Mouse (Mus musculus): ENCODE results near the gene Herpud1. TPM values are rescaled to one million over a fixed set of nuclear protein-coding genes. Genes with fewer than 3 reads are reported as not detected.

Gene Herpud1
- polyA plus RNA-seq, 1 experiment from 2014 or later = 107 TPM

- no peak for DNase-seq (ENCODE audit: low spot score)
- no peak for ATAC-seq (ENCODE audit: low read depth)
- peaks cover 10% of the 10 kb centered on the region for H3K4me1 ChIP-seq (ENCODE audit: control insufficient read depth, insufficient read depth, low read length)
- H3K9me3 ChIP-seq (ENCODE audit: control insufficient read depth, low read length) = no peaks in the 10 kb centered on the region
- no peak overlapping the region for H3K4me3 ChIP-seq (ENCODE audit: low read depth, low read length)
- H3K4me2 ChIP-seq (ENCODE audit: low read depth, low read length) = no peak overlapping the region
- peaks cover 60% of the 10 kb centered on the region for H3K36me3 ChIP-seq (ENCODE audit: control insufficient read depth, insufficient read depth, low read length)
- 94% methylated on average over 6 of the region's 6 CpGs for WGBS
- H3K27ac ChIP-seq (replicated peaks; ENCODE audit: low read depth, low read length) = no peak overlapping the region
- H3K27me3 ChIP-seq (replicated peaks; ENCODE audit: control insufficient read depth, insufficient read depth, low read length) = no peaks in the 10 kb centered on the region
- no peak overlapping the region for H3K9ac ChIP-seq (ENCODE audit: low read depth, low read length)
Observed at GRCm38 (mm10) chr8:94390429-94390828, 4.2 kb downstream of the Herpud1 start.

- WGBS = 97% methylated on average over 8 of the region's 8 CpGs
- H3K27me3 ChIP-seq (replicated peaks; ENCODE audit: control insufficient read depth, insufficient read depth, low read length) = no peaks in the 10 kb centered on the region
Observed at GRCm38 (mm10) chr8:94390910-94391309, 4.7 kb downstream of the Herpud1 start.

GRCm38 (mm10) chr8:94392147-94392546, 5.9 kb downstream of the Herpud1 start:
- no peak overlapping the region for H3K27ac ChIP-seq (replicated peaks; ENCODE audit: low read depth, low read length)
- H3K36me3 ChIP-seq (ENCODE audit: control insufficient read depth, insufficient read depth, low read length) = peaks cover 68% of the 10 kb centered on the region
- no peak overlapping the region for H3K4me3 ChIP-seq (ENCODE audit: low read depth, low read length)
- H3K27me3 ChIP-seq (replicated peaks; ENCODE audit: control insufficient read depth, insufficient read depth, low read length) = no peaks in the 10 kb centered on the region
- no peak overlapping the region for H3K9ac ChIP-seq (ENCODE audit: low read depth, low read length)
- DNase-seq (ENCODE audit: low spot score) = peak; percentile 36
- ATAC-seq (ENCODE audit: low read depth) = no peak
- 81% methylated on average over 12 of the region's 12 CpGs for WGBS
- no peak overlapping the region for H3K4me2 ChIP-seq (ENCODE audit: low read depth, low read length)
- peaks cover 6% of the 10 kb centered on the region; the same call in 1 of the 2 replicates for H3K4me1 ChIP-seq (ENCODE audit: control insufficient read depth, insufficient read depth, low read length)
- H3K9me3 ChIP-seq (ENCODE audit: control insufficient read depth, low read length) = no peaks in the 10 kb centered on the region

More at GRCm38 (mm10) chr8:94390910-94391309, 4.7 kb downstream of the Herpud1 start:
- DNase-seq (ENCODE audit: low spot score) (no peak), ATAC-seq (ENCODE audit: low read depth) (no peak)
- Histone ChIP-seq H3K4me2 (ENCODE audit: low read depth, low read length) (no peak overlapping the region), H3K27ac (replicated peaks; ENCODE audit: low read depth, low read length) (no peak overlapping the region), H3K9ac (ENCODE audit: low read depth, low read length) (no peak overlapping the region), H3K4me3 (ENCODE audit: low read depth, low read length) (no peak overlapping the region), H3K9me3 (ENCODE audit: control insufficient read depth, low read length) (no peaks in the 10 kb centered on the region), H3K36me3 (ENCODE audit: control insufficient read depth, insufficient read depth, low read length) (peaks cover 65% of the 10 kb centered on the region), H3K4me1 (ENCODE audit: control insufficient read depth, insufficient read depth, low read length) (peaks cover 6% of the 10 kb centered on the region; the same call in 1 of the 2 replicates)

- no peak overlapping the region for H3K4me3 ChIP-seq (ENCODE audit: low read depth, low read length)
- 77% methylated on average over 6 of the region's 6 CpGs for WGBS
- H3K4me2 ChIP-seq (ENCODE audit: low read depth, low read length) = no peak overlapping the region
- peaks cover 68% of the 10 kb centered on the region for H3K36me3 ChIP-seq (ENCODE audit: control insufficient read depth, insufficient read depth, low read length)
- H3K4me1 ChIP-seq (ENCODE audit: control insufficient read depth, insufficient read depth, low read length) = peaks cover 5% of the 10 kb centered on the region; the same call in 1 of the 2 replicates
- no peak for ATAC-seq (ENCODE audit: low read depth)
- no peaks in the 10 kb centered on the region for H3K27me3 ChIP-seq (replicated peaks; ENCODE audit: control insufficient read depth, insufficient read depth, low read length)
- no peak for DNase-seq (ENCODE audit: low spot score)
- H3K27ac ChIP-seq (replicated peaks; ENCODE audit: low read depth, low read length) = no peak overlapping the region
- H3K9ac ChIP-seq (ENCODE audit: low read depth, low read length) = no peak overlapping the region
- H3K9me3 ChIP-seq (ENCODE audit: control insufficient read depth, low read length) = no peaks in the 10 kb centered on the region
Observed at GRCm38 (mm10) chr8:94392648-94393047, 6.4 kb downstream of the Herpud1 start.

GRCm38 (mm10) chr8:94395851-94396540, 9.8 kb downstream of the Herpud1 start:
- H3K4me2 ChIP-seq (ENCODE audit: low read depth, low read length) = no peak overlapping the region
- DNase-seq (ENCODE audit: low spot score) (no peak), ATAC-seq (ENCODE audit: low read depth) (no peak)
- H3K4me3 ChIP-seq (ENCODE audit: low read depth, low read length) = no peak overlapping the region
- H3K4me1 ChIP-seq (ENCODE audit: control insufficient read depth, insufficient read depth, low read length) = no peaks in the 10 kb centered on the region
- H3K27ac ChIP-seq (replicated peaks; ENCODE audit: low read depth, low read length) = no peak overlapping the region
- H3K36me3 ChIP-seq (ENCODE audit: control insufficient read depth, insufficient read depth, low read length) = peaks cover 49% of the 10 kb centered on the region
- no peaks in the 10 kb centered on the region for H3K27me3 ChIP-seq (replicated peaks; ENCODE audit: control insufficient read depth, insufficient read depth, low read length)
- H3K9ac ChIP-seq (ENCODE audit: low read depth, low read length) = no peak overlapping the region
- 87% methylated on average over 6 of the region's 6 CpGs for WGBS
- H3K9me3 ChIP-seq (ENCODE audit: control insufficient read depth, low read length) = no peaks in the 10 kb centered on the region

- ATAC-seq (ENCODE audit: low read depth) = peak; percentile 53
- H3K9me3 ChIP-seq (ENCODE audit: control insufficient read depth, low read length) = no peaks in the 10 kb centered on the region
Observed at GRCm38 (mm10) chr8:94396964-94397657, 10.9 kb downstream of the Herpud1 start.

GRCm38 (mm10) chr8:94398587-94398986, 12.3 kb downstream of the Herpud1 start:
- no peak for DNase-seq (ENCODE audit: low spot score)
- WGBS = 78% methylated on average over 6 of the region's 6 CpGs
- no peak overlapping the region for H3K9ac ChIP-seq (ENCODE audit: low read depth, low read length)
- no peak overlapping the region for H3K27ac ChIP-seq (replicated peaks; ENCODE audit: low read depth, low read length)
- ATAC-seq (ENCODE audit: low read depth) = no peak
- no peak overlapping the region for H3K4me2 ChIP-seq (ENCODE audit: low read depth, low read length)
- H3K27me3 ChIP-seq (replicated peaks; ENCODE audit: control insufficient read depth, insufficient read depth, low read length) = no peaks in the 10 kb centered on the region
- no peaks in the 10 kb centered on the region for H3K4me1 ChIP-seq (ENCODE audit: control insufficient read depth, insufficient read depth, low read length)
- H3K9me3 ChIP-seq (ENCODE audit: control insufficient read depth, low read length) = no peaks in the 10 kb centered on the region
- peaks cover 25% of the 10 kb centered on the region for H3K36me3 ChIP-seq (ENCODE audit: control insufficient read depth, insufficient read depth, low read length)
- no peak overlapping the region for H3K4me3 ChIP-seq (ENCODE audit: low read depth, low read length)

More at GRCm38 (mm10) chr8:94396964-94397657, 10.9 kb downstream of the Herpud1 start:
- H3K4me2 ChIP-seq (ENCODE audit: low read depth, low read length) = no peak overlapping the region
- H3K4me1 ChIP-seq (ENCODE audit: control insufficient read depth, insufficient read depth, low read length) = no peaks in the 10 kb centered on the region
- WGBS = 63% methylated on average over 11 of the region's 11 CpGs
- no peak overlapping the region for H3K27ac ChIP-seq (replicated peaks; ENCODE audit: low read depth, low read length)
- DNase-seq (ENCODE audit: low spot score) = peak; percentile 64
- H3K9ac ChIP-seq (ENCODE audit: low read depth, low read length) = no peak overlapping the region
- H3K4me3 ChIP-seq (ENCODE audit: low read depth, low read length) = no peak overlapping the region
- H3K27me3 ChIP-seq (replicated peaks; ENCODE audit: control insufficient read depth, insufficient read depth, low read length) = no peaks in the 10 kb centered on the region
- peaks cover 38% of the 10 kb centered on the region for H3K36me3 ChIP-seq (ENCODE audit: control insufficient read depth, insufficient read depth, low read length)

- 87% methylated on average over 3 of the region's 3 CpGs for WGBS
- ATAC-seq (ENCODE audit: low read depth) = no peak
Observed at GRCm38 (mm10) chr8:94399361-94399953, 13.2 kb downstream of the Herpud1 start.

More at GRCm38 (mm10) chr8:94399361-94399953, 13.2 kb downstream of the Herpud1 start:
- DNase-seq (ENCODE audit: low spot score) = no peak
- no peaks in the 10 kb centered on the region for H3K9me3 ChIP-seq (ENCODE audit: control insufficient read depth, low read length)
- no peak overlapping the region for H3K27ac ChIP-seq (replicated peaks; ENCODE audit: low read depth, low read length)
- H3K4me2 ChIP-seq (ENCODE audit: low read depth, low read length) = no peak overlapping the region
- no peak overlapping the region for H3K9ac ChIP-seq (ENCODE audit: low read depth, low read length)
- no peaks in the 10 kb centered on the region for H3K4me1 ChIP-seq (ENCODE audit: control insufficient read depth, insufficient read depth, low read length)
- H3K27me3 ChIP-seq (replicated peaks; ENCODE audit: control insufficient read depth, insufficient read depth, low read length) = no peaks in the 10 kb centered on the region
- peaks cover 17% of the 10 kb centered on the region for H3K36me3 ChIP-seq (ENCODE audit: control insufficient read depth, insufficient read depth, low read length)
- H3K4me3 ChIP-seq (ENCODE audit: low read depth, low read length) = no peak overlapping the region
